Mouse (Mus musculus): ENCODE data around the gene Ttll5.

Gene Ttll5

GRCm38 (mm10) chr12:85824438-85825264 is at the start of gene Ttll5, which contains the start of gene Erg28:
TSS of gene Ttll5 (plus strand) at chr12:85824659.
TSS of gene Erg28 (minus strand) at chr12:85824550.
- peak; percentile 98 for DNase-seq (ENCODE audit: low read depth, low spot score)

- DNase-seq (ENCODE audit: low read depth, low spot score), result no peak
Observed at GRCm38 (mm10) chr12:85778962-85779361, 45.5 kb upstream of the Ttll5 start.

- DNase-seq (ENCODE audit: low read depth, low spot score), result no peak
Observed at GRCm38 (mm10) chr12:85779707-85780106, 44.8 kb upstream of the Ttll5 start.

- DNase-seq (ENCODE audit: low read depth, low spot score), result no peak
Observed at GRCm38 (mm10) chr12:85781606-85782005, 42.9 kb upstream of the Ttll5 start.

- DNase-seq (ENCODE audit: low read depth, low spot score), result no peak
Observed at GRCm38 (mm10) chr12:85784916-85785815, 39.3 kb upstream of the Ttll5 start.

- no peak for DNase-seq (ENCODE audit: low read depth, low spot score)
Observed at GRCm38 (mm10) chr12:85792158-85792557, 32.3 kb upstream of the Ttll5 start.

GRCm38 (mm10) chr12:85792821-85793346 is 31.6 kb upstream of the Ttll5 start:
- no peak for DNase-seq (ENCODE audit: low read depth, low spot score)

- no peak for DNase-seq (ENCODE audit: low read depth, low spot score)
Observed at GRCm38 (mm10) chr12:85794094-85794493, 30.4 kb upstream of the Ttll5 start.

GRCm38 (mm10) chr12:85795551-85795950 is 28.9 kb upstream of the Ttll5 start:
- no peak for DNase-seq (ENCODE audit: low read depth, low spot score)

GRCm38 (mm10) chr12:85800031-85800430 is 24.4 kb upstream of the Ttll5 start:
- DNase-seq (ENCODE audit: low read depth, low spot score), result no peak

- no peak for DNase-seq (ENCODE audit: low read depth, low spot score)
Observed at GRCm38 (mm10) chr12:85809726-85810125, 14.7 kb upstream of the Ttll5 start.

GRCm38 (mm10) chr12:85810959-85811358 is 13.5 kb upstream of the Ttll5 start:
- DNase-seq (ENCODE audit: low read depth, low spot score), result no peak

- DNase-seq (ENCODE audit: low read depth, low spot score), result no peak
Observed at GRCm38 (mm10) chr12:85811676-85812075, 12.8 kb upstream of the Ttll5 start.

GRCm38 (mm10) chr12:85813599-85813998 is 10.9 kb upstream of the Ttll5 start:
- no peak for DNase-seq (ENCODE audit: low read depth, low spot score)

GRCm38 (mm10) chr12:85822051-85822450 is 2.4 kb upstream of the Ttll5 start:
- DNase-seq (ENCODE audit: low read depth, low spot score), result no peak

GRCm38 (mm10) chr12:85825361-85825760 is 902 bp downstream of the Ttll5 start:
- DNase-seq (ENCODE audit: low read depth, low spot score), result no peak

- DNase-seq (ENCODE audit: low read depth, low spot score), result no peak
Observed at GRCm38 (mm10) chr12:85825822-85826221, 1.4 kb downstream of the Ttll5 start.

- no peak for DNase-seq (ENCODE audit: low read depth, low spot score)
Observed at GRCm38 (mm10) chr12:85828856-85829255, 4.4 kb downstream of the Ttll5 start.

- no peak for DNase-seq (ENCODE audit: low read depth, low spot score)
Observed at GRCm38 (mm10) chr12:85829866-85830265, 5.4 kb downstream of the Ttll5 start.

GRCm38 (mm10) chr12:85830691-85831090 is 6.2 kb downstream of the Ttll5 start:
- no peak for DNase-seq (ENCODE audit: low read depth, low spot score)

- DNase-seq (ENCODE audit: low read depth, low spot score), result no peak
Observed at GRCm38 (mm10) chr12:85834543-85834942, 10.1 kb downstream of the Ttll5 start.

- no peak for DNase-seq (ENCODE audit: low read depth, low spot score)
Observed at GRCm38 (mm10) chr12:85837765-85838164, 13.3 kb downstream of the Ttll5 start.
